Mouse (Mus musculus) gastrocnemius, postnatal 10 days (tissue): ENCODE results near the gene Ccdc182. TPM values are rescaled to one million over a fixed set of nuclear protein-coding genes. Genes with fewer than 3 reads are reported as not detected.

ENCODE experiments used
- DNase-seq: peaks from one replicate; pipeline ENCODE4 v3.0.0; 2021; ENCODE audit warnings: mixed read lengths
- total RNA-seq, 2 experiments: library from RNA; stranded (reverse); gene quantifications; 2 replicates each; pipeline ENCODE4 v1.2.3; 2021

Ccdc182 gene
- total RNA-seq, 2 experiments from 2014 or later: not detected

- DNase-seq: no peak
Measured at GRCm38 (mm10) chr11:88328813-88329595, 35.1 kb downstream of the Ccdc182 start.

- DNase-seq: peak; percentile 61
Measured at GRCm38 (mm10) chr11:88330799-88331198, 36.9 kb downstream of the Ccdc182 start.

GRCm38 (mm10) chr11:88331722-88332121, 37.9 kb downstream of the Ccdc182 start:
- DNase-seq: no peak

GRCm38 (mm10) chr11:88332309-88332934, 38.6 kb downstream of the Ccdc182 start:
- no peak for DNase-seq

GRCm38 (mm10) chr11:88334893-88335292, 41.0 kb downstream of the Ccdc182 start:
- no peak for DNase-seq

- no peak for DNase-seq
Measured at GRCm38 (mm10) chr11:88337926-88338325, 44.1 kb downstream of the Ccdc182 start.

Other genes with a start within 250 kb of the Ccdc182 start
- 100 to 1,000 TPM in 1 of 2 experiments, 10 to 100 TPM in 1; 89.5 to 128 TPM for gene Srsf1, start 246.7 kb upstream of the Ccdc182 start, total RNA-seq
- 10 to 100 TPM; 44.0 to 46.4 TPM for gene Vezf1, start 225.8 kb upstream of the Ccdc182 start, total RNA-seq
- gene Cuedc1, start 196.0 kb upstream of the Ccdc182 start, total RNA-seq: 10 to 100 TPM; 50.5 to 60.6 TPM
- 100 to 1,000 TPM; 121 to 133 TPM for gene Mrps23, start 89.7 kb upstream of the Ccdc182 start, total RNA-seq